Mouse (Mus musculus) ES-Bruce4 (cell line): ENCODE results near the gene Myo3b. TPM values are rescaled to one million over a fixed set of nuclear protein-coding genes. Genes with fewer than 3 reads are reported as not detected.

Experiments
- H3K27ac ChIP-seq: 2 replicates; pipeline ENCODE4 v1.5.1; 2012; ENCODE audit warnings: low read length, inconsistent platforms; ENCODE audit not compliant: insufficient read depth
- H3K27me3 ChIP-seq: 2 replicates; pipeline ENCODE4 v1.6.1; 2012; ENCODE audit warnings: mild to moderate bottlenecking, low read length, inconsistent platforms; ENCODE audit not compliant: control insufficient read depth, poor library complexity, insufficient read depth, severe bottlenecking
- H3K36me3 ChIP-seq: 2 replicates; pipeline ENCODE4 v1.6.1; 2012; ENCODE audit warnings: inconsistent platforms, mild to moderate bottlenecking, low read length, moderate library complexity; ENCODE audit not compliant: control insufficient read depth, poor library complexity, insufficient read depth, severe bottlenecking
- H3K4me1 ChIP-seq: one replicate; pipeline ENCODE4 v1.8.1; 2011; ENCODE audit warnings: low read length; ENCODE audit not compliant: control insufficient read depth, insufficient read depth
- H3K4me3 ChIP-seq: 2 replicates; pipeline ENCODE4 v1.5.1; 2011; ENCODE audit warnings: low read depth, mild to moderate bottlenecking, low read length
- H3K9ac ChIP-seq: 2 replicates; pipeline ENCODE4 v1.6.1; 2012; ENCODE audit warnings: low read depth, mild to moderate bottlenecking, inconsistent platforms; ENCODE audit not compliant: poor library complexity, severe bottlenecking
- H3K9me3 ChIP-seq: replicated peaks from 2 replicates; pipeline ENCODE4 v1.6.1; 2012; ENCODE audit warnings: mild to moderate bottlenecking, low read length, inconsistent platforms; ENCODE audit not compliant: control insufficient read depth, poor library complexity, insufficient read depth, severe bottlenecking
- CTCF ChIP-seq: IDR thresholded peaks from one replicate; pipeline ENCODE4 v1.8.1; 2011; ENCODE audit warnings: low read depth, low read length
- EP300 ChIP-seq: IDR thresholded peaks from 2 replicates; pipeline ENCODE4 v1.6.1; 2011; ENCODE audit warnings: low read depth, low read length; ENCODE audit not compliant: insufficient read depth
- POLR2A ChIP-seq: IDR thresholded peaks from one replicate; pipeline ENCODE4 v1.8.1; 2011; ENCODE audit warnings: low read length; ENCODE audit not compliant: insufficient read depth
- polyA plus RNA-seq: library from polyadenylated mRNA; stranded (reverse); fragments of >200 nt; gene quantifications from 2 replicates; pipeline ENCODE4 v1.2.4, GENCODE M21; 2011; ENCODE audit warnings: low read depth; ENCODE audit not compliant: missing spikeins, insufficient read depth, insufficient read length

Gene Myo3b
- polyA plus RNA-seq, 1 experiment = not detected

DNA sequence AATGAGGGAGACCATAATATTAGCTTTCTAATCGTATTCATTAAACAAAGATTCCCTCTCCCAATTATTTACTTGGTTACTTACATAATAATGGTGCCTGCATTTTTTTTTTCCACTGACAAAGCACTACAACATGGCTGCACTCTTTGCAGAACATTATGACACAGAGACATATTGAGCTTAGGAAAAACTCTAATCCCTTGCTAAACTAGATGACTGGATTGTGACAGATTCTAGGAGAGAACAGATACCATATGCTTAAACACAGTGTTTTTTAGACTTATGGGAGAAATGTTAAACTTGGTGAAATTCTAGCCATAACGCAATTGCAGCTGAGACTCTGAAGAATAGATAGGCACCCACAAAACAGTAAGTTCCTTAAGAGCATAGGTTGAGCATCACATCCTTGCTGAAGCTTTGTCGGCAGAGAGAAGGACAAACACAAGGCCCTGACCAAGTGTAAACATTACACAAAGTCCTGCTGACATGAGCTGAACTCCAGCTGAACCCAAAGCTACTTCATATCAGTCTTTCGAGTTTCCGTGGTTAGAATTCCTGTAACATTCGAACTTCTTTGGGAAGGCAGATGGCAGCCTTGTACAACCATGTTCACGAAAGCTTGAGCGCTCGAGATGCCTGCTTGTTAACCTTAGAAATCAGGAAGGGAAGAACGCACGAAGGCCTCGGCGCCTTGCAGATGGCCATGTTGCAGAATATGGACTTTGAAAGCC, 382.4 kb downstream of the Myo3b start:
- Histone ChIP-seq H3K9ac (no peak overlapping the region), H3K36me3 (no peaks in the 10 kb centered on the region), H3K4me1 (no peaks in the 10 kb centered on the region), H3K27ac (no peak overlapping the region), H3K9me3 (no peaks in the 10 kb centered on the region), H3K4me3 (no peak overlapping the region), H3K27me3 (no peaks in the 10 kb centered on the region)
- TF ChIP-seq CTCF (no peak), POLR2A (no peak)

DNA sequence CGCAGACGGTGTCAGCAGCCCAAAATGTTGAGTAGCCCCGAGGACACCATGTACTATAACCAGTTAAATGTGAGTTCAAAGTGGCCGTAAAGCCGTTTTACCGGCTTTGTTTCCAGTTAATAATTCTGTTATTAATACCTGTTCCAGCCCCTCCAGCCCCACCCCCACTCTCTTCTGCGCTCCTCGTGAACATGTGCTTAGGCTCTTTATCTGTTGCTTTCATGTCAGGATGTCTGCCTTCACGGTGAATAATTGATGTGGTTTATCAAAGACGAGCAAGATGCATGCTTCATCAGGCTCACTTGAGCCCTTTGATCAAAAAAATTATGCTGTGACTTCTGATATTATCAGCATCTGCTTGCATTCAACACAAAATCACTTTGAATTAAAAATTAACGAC, 386.7 kb downstream of the Myo3b start:
- Histone ChIP-seq H3K27ac (no peak overlapping the region), H3K9me3 (no peaks in the 10 kb centered on the region), H3K36me3 (no peaks in the 10 kb centered on the region), H3K27me3 (no peaks in the 10 kb centered on the region), H3K4me1 (no peaks in the 10 kb centered on the region), H3K4me3 (no peak overlapping the region), H3K9ac (no peak overlapping the region)
- TF ChIP-seq CTCF = no peak
- TF ChIP-seq EP300 = no peak

DNA sequence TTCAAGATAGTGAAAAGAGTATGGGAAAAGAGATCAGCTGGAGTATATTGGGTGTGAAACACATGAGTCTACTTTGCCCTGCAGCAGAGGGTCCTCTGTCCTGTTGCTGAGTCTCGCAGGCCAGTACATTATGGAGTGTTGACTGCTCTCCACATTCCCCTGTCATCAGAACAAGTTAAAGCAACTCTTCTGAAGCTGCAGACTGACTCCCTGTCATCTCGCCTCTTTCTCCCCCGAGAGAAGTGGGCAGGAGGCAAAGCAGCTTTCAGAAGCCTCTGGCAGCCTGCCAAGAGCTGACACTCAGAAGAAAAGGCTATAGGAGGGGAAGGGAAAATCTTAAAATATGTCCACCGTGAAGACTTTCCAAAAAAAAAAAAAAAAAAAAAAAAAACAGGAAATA, 404.1 kb downstream of the Myo3b start:
- no peaks in the 10 kb centered on the region for H3K4me1 ChIP-seq
- H3K36me3 ChIP-seq = no peaks in the 10 kb centered on the region
- no peaks in the 10 kb centered on the region for H3K9me3 ChIP-seq
- no peak overlapping the region for H3K4me3 ChIP-seq
- H3K27ac ChIP-seq = no peak overlapping the region
- TF ChIP-seq CTCF = no peak
- no peaks in the 10 kb centered on the region; the same call in 1 of the 2 replicates for H3K27me3 ChIP-seq
- H3K9ac ChIP-seq = no peak overlapping the region

DNA sequence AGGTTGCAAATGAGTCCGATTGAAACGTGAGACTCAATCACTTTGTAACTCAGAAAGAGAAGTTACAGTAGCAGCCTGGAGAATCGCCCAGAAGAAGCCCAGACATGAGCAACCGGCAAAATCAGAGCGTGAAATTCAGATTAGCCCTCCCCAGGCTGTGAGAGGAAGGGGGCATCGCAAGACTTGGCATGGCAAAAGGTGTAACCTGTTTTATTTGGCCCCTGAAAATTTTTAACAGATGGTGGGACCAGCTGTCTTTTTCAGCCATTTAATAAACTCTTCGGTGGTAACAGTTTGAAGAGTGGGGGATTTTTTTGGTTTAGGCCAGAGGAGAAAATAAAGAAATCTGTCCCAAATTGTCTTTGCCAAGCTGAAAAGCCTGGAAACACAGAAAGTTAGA, 405.2 kb downstream of the Myo3b start:
- no peak for TF ChIP-seq EP300
- Histone ChIP-seq H3K9me3 (no peaks in the 10 kb centered on the region; the same call in 1 of the 2 replicates), H3K9ac (no peak overlapping the region), H3K36me3 (no peaks in the 10 kb centered on the region), H3K4me1 (no peaks in the 10 kb centered on the region), H3K27ac (no peak overlapping the region), H3K4me3 (no peak overlapping the region), H3K27me3 (no peaks in the 10 kb centered on the region; the same call in 1 of the 2 replicates)

- peaks cover 5% of the 10 kb centered on the region for H3K4me1 ChIP-seq
- H3K9ac ChIP-seq = no peak overlapping the region
- no peaks in the 10 kb centered on the region; the same call in 1 of the 2 replicates for H3K27me3 ChIP-seq
- H3K4me3 ChIP-seq = no peak overlapping the region
- no peaks in the 10 kb centered on the region for H3K9me3 ChIP-seq
- TF ChIP-seq EP300 (no peak), POLR2A (no peak), CTCF (no peak)
- H3K27ac ChIP-seq = no peak overlapping the region
- no peaks in the 10 kb centered on the region for H3K36me3 ChIP-seq
Measured at GRCm38 (mm10) chr2:70456205-70456604, 417.3 kb downstream of the Myo3b start.

GRCm38 (mm10) chr2:70463606-70464005, 424.7 kb downstream of the Myo3b start:
- Histone ChIP-seq H3K27me3 (no peaks in the 10 kb centered on the region; the same call in 1 of the 2 replicates), H3K36me3 (no peaks in the 10 kb centered on the region)

More at GRCm38 (mm10) chr2:70463606-70464005, 424.7 kb downstream of the Myo3b start:
- H3K9ac ChIP-seq = no peak overlapping the region
- H3K4me3 ChIP-seq = no peak overlapping the region
- TF ChIP-seq CTCF = no peak
- no peak for TF ChIP-seq EP300
- H3K27ac ChIP-seq = no peak overlapping the region
- H3K4me1 ChIP-seq = no peaks in the 10 kb centered on the region
- H3K9me3 ChIP-seq = no peaks in the 10 kb centered on the region; the same call in 1 of the 2 replicates
